Mouse (Mus musculus) heart, embryonic 14.5 days (tissue): ENCODE data around the gene Coro1c. TPM values are rescaled to one million over a fixed set of nuclear protein-coding genes. Genes with fewer than 3 reads are reported as not detected.

Source experiments
- ATAC-seq: fragments of 200-750 bp; cut with Nextera tagmentation; 2 replicates; pipeline ENCODE4 v1.8.0; 2017; ENCODE audit warnings: low read depth, moderate TSS enrichment; ENCODE audit not compliant: insufficient number of reproducible peaks, insufficient read depth, low FRiP score
- H3K27ac ChIP-seq, 2 experiments: fragments of 200-500 bp in 1 of 2; fragments of 300-500 bp in 1 of 2; sonication (generic) in 1 of 2; replicated peaks in 1 of 2; 2 replicates each; pipeline ENCODE4 v1.5.1; 2012 to 2014; ENCODE audit warnings: low read depth in 2 of 2, low read length in 2 of 2, control low read depth in 1 of 2, mild to moderate bottlenecking in 1 of 2, mixed read lengths in 1 of 2; ENCODE audit not compliant: control insufficient read depth in 1 of 2, insufficient read depth in 1 of 2
- H3K27me3 ChIP-seq: fragments of 300-500 bp; sonication (generic); 2 replicates; pipeline ENCODE4 v1.6.1; 2014; ENCODE audit warnings: mild to moderate bottlenecking, low read length, control low read depth; ENCODE audit not compliant: control insufficient read depth, insufficient read depth
- H3K36me3 ChIP-seq: fragments of 300-500 bp; sonication (generic); 2 replicates; pipeline ENCODE4 v1.6.1; 2014; ENCODE audit warnings: mild to moderate bottlenecking, control low read depth, low read length, mixed read lengths; ENCODE audit not compliant: control insufficient read depth, insufficient read depth
- H3K4me1 ChIP-seq, 2 experiments: fragments of 200-500 bp in 1 of 2; fragments of 300-500 bp in 1 of 2; sonication (generic) in 1 of 2; 2 replicates each; pipeline ENCODE4 v1.6.1; 2012 to 2014; ENCODE audit warnings: low read length in 2 of 2, control low read depth in 1 of 2, mixed read lengths in 1 of 2; ENCODE audit not compliant: control insufficient read depth in 2 of 2, insufficient read depth in 2 of 2
- H3K4me2 ChIP-seq: fragments of 300-500 bp; sonication (generic); 2 replicates; pipeline ENCODE4 v1.6.1; 2014; ENCODE audit warnings: mild to moderate bottlenecking, low read length
- H3K4me3 ChIP-seq, 2 experiments: fragments of 200-500 bp in 1 of 2; fragments of 300-500 bp in 1 of 2; sonication (generic) in 1 of 2; 2 replicates each; pipeline ENCODE4 v1.5.1; 2012 to 2014; ENCODE audit warnings: low read length in 2 of 2, mild to moderate bottlenecking in 2 of 2, control low read depth in 1 of 2, low read depth in 1 of 2, moderate library complexity in 1 of 2; ENCODE audit not compliant: control insufficient read depth in 1 of 2, insufficient read depth in 1 of 2
- H3K9ac ChIP-seq: fragments of 300-500 bp; sonication (generic); 2 replicates; pipeline ENCODE4 v1.6.1; 2014; ENCODE audit warnings: mild to moderate bottlenecking, low read length
- H3K9me3 ChIP-seq: fragments of 300-500 bp; sonication (generic); 2 replicates; pipeline ENCODE4 v1.6.1; 2016; ENCODE audit warnings: low read length, control low read depth; ENCODE audit not compliant: control insufficient read depth
- WGBS: fragments of 180-500 bp; shearing (Covaris S2); extraction: QIAGEN DNeasy Blood & Tissue Kit; methylation state at CpG from one replicate; pipeline ENCODE4 v1.1.7; 2014; 5-methylcytosine and 5-hydroxymethylcytosine counted together
- polyA plus RNA-seq: library from polyadenylated mRNA; unstranded; fragments of >200 nt; fragmentation: Nextera tagmentation; extraction: Ambion mirVana; gene quantifications from 2 replicates; pipeline ENCODE4 v1.2.1, GENCODE M21; 2014

Coro1c gene
- 84.9 and 88.2 TPM in 2 replicates for polyA plus RNA-seq

DNA sequence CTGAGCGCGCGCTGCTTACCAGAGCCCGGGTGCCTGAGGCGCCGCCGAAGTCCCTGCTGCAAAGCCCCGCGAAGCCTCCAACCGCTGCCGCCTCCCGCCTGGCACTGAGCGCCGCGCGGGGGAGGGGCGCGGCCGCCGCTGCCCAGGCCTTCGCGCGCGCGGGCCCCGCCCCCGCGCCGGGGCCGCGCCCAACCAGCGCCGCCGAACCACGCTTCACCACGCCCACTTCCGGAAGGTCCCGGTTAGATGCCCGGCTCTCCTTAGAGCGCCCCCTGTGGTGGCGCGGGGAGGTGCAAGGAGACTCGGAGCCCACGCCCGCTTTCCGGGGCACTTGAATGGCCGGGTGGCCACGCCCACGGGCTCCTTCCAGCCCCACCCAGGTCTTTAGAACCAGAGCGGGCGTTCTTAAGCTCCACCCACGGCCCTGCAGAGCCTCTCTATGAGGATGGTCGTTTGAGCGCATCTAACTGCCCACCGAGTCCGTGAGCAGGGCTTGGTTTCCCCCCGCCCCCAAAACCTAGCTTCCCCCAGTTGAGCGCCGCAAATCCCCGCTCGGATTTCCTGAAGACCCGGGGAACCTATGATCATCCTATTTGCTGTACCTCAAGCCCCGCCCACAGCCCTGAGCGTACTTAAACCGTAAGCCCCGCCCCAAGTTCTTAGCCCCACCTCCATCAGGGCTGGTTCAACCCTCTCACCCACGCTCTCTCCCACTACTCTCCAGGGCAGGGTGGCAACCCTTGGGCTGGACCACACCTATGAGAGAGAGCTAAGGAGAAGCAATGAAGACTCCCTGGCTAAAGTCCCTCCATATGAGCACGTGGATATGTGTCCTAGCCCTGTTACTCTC, at the start of gene Coro1c:
Gene Coro1c (minus strand): TSS at position 167 of the 850 bp plus-strand sequence.
- Histone ChIP-seq H3K27ac (peak within 1 kb of the TSS; percentile 91 to 94), H3K4me3 (peak within 1 kb of the TSS; percentile 97 to 98), H3K27me3 (no peaks in the 10 kb centered on the region), H3K4me2 (peak within 1 kb of the TSS; percentile 88), H3K36me3 (no peaks in the 10 kb centered on the region), H3K4me1 (peaks cover 13 to 41% of the 10 kb centered on the region in 2 experiments), H3K9ac (peak within 1 kb of the TSS; percentile 88), H3K9me3 (no peaks in the 10 kb centered on the region)
- WGBS: under 1% methylated on average over 63 of the region's 68 CpGs
- ATAC-seq: peak; percentile 86

DNA sequence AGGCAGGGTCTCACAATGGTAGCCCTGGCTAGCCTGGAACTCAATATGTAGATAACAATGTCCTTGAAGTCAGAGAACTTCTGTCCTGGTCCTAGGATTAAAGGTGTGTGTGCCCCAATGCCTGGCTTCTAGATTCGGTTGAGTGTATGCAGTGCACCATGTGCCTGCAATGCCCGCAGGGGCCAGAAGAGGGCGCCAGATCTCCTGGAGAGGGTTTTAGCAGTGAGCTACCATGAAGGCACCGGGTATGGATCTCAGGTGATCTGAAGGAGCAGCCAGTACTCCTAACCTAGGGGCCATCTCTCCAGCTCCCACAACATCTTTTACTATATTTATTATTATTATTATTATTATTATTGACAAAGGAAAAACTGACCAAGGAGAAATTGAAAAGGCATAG, 48.0 kb upstream of the Coro1c start:
- Histone ChIP-seq H3K27me3 (no peaks in the 10 kb centered on the region), H3K36me3 (peaks cover 53% of the 10 kb centered on the region), H3K9me3 (no peaks in the 10 kb centered on the region), H3K4me3 (no peak overlapping the region), H3K4me1 (peaks cover 14 to 31% of the 10 kb centered on the region in 2 experiments), H3K9ac (no peak overlapping the region), H3K27ac (no peak overlapping the region), H3K4me2 (no peak overlapping the region)
- ATAC-seq: no peak
- 5% methylated on average over 4 of the region's 4 CpGs for WGBS

DNA sequence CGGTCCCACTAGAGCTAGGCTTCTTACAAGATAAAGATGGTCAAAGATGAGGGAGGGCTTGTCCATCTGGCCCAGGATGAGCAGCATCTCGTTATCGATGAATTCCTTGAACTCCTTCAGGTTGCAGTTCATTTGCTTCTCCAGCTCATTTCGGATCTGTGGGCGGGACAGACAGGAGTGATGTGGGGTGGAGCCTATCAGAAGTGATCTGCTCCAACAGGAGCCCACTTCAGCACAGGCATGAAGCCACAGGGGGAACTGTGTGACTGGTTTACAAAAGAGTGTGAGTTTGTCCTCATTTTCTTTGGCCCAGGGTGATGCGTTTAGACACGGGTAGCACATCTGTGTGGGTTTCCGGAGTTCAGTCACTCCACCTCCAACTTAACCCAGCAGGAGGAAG, 47.1 kb upstream of the Coro1c start:
- H3K36me3 ChIP-seq: peaks cover 59% of the 10 kb centered on the region
- H3K9ac ChIP-seq: no peak overlapping the region
- no peak overlapping the region for H3K27ac ChIP-seq
- no peak for ATAC-seq
- no peak overlapping the region for H3K4me2 ChIP-seq
- H3K9me3 ChIP-seq: no peaks in the 10 kb centered on the region
- peaks cover 20 to 36% of the 10 kb centered on the region in 2 experiments for H3K4me1 ChIP-seq
- 81% methylated on average over 8 of the region's 8 CpGs for WGBS
- no peaks in the 10 kb centered on the region for H3K27me3 ChIP-seq
- no peak overlapping the region for H3K4me3 ChIP-seq

DNA sequence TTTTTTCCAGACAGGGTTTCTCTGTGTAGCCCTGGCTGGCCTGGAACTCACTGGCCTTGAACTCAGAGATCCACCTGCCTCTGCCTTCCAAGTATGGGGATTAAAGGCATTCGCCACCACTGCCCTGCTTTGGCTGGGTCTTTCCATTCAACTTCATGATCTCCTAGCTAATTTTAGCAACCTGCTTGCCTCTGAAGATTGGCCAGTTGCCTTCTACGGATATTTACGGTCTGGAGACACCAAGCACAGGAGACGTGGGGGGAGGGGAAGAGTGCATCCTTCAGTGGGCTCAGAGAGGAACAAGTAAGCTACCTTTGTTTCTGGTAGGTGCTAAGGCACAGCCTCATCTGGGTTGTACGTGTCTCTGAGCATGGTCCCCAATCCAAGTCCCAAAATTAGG, 46.7 kb upstream of the Coro1c start:
- Histone ChIP-seq H3K27me3 (no peaks in the 10 kb centered on the region), H3K4me2 (no peak overlapping the region), H3K9ac (no peak overlapping the region), H3K36me3 (peaks cover 62% of the 10 kb centered on the region), H3K9me3 (no peaks in the 10 kb centered on the region), H3K27ac (peak overlapping the region in 1 of 2 experiments; percentile 9; a peak in 1 of 4 replicates), H3K4me3 (no peak overlapping the region), H3K4me1 (peaks cover 22 to 40% of the 10 kb centered on the region in 2 experiments)
- ATAC-seq: no peak
- WGBS: 53% methylated on average over 5 of the region's 5 CpGs

DNA sequence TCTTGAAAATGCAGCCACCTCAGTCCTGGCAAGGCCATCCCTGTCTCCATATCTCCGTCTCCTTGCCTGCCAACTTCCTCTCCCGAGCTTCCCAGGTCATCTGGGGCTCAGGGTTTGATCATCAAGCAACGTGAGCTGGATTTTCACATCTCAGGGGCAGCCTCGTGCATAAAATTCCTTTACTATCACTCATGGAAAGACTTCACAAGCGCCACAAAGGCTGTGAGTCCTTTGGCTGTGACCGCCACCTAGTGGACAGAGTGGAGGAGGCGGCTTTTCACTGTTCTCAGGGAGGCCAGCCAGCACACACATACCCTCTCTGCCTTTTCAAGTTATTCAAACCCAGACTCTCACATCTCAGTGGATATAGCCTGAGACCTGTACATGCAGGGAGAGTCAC, 45.9 kb upstream of the Coro1c start:
- no peak for ATAC-seq
- Histone ChIP-seq H3K9ac (no peak overlapping the region), H3K27me3 (no peaks in the 10 kb centered on the region), H3K36me3 (peaks cover 71% of the 10 kb centered on the region), H3K27ac (peak overlapping the region; percentile 78 to 83), H3K9me3 (no peaks in the 10 kb centered on the region), H3K4me2 (peak overlapping the region; percentile 16; the same call in 1 of the 2 replicates), H3K4me3 (no peak overlapping the region), H3K4me1 (peaks cover 22 to 41% of the 10 kb centered on the region in 2 experiments)
- 1% methylated on average over 7 of the region's 7 CpGs for whole genome bisulfite sequencing

DNA sequence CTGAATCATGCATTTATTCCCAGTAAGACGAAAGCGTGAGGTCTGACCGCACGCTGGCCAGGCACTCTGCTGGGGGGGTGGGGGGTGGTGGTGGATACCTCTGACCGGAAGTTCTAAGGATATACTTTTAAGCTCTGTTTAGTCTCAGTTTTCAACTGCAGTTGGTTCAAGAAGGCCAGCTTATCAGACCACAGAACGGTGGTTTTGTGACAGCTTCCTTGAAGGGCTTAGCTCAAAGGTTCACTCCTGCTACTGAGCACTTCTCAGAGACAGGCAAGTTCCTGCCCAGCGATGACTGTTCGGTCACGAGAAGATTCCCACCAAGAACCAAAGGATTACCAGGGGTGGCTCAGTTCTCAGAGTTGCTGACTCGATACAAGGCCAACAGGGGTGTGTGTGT, 44.0 kb upstream of the Coro1c start:
- H3K36me3 ChIP-seq: peaks cover 75% of the 10 kb centered on the region
- peaks cover 22 to 41% of the 10 kb centered on the region in 2 experiments for H3K4me1 ChIP-seq
- no peak for ATAC-seq
- H3K4me3 ChIP-seq: no peak overlapping the region
- 47% methylated on average over 10 of the region's 10 CpGs for WGBS
- H3K9me3 ChIP-seq: no peaks in the 10 kb centered on the region
- H3K9ac ChIP-seq: peak overlapping the region; percentile 60; the same call in 1 of the 2 replicates
- H3K27ac ChIP-seq: peak overlapping the region; percentile 66 to 79
- no peaks in the 10 kb centered on the region for H3K27me3 ChIP-seq
- no peak overlapping the region for H3K4me2 ChIP-seq

DNA sequence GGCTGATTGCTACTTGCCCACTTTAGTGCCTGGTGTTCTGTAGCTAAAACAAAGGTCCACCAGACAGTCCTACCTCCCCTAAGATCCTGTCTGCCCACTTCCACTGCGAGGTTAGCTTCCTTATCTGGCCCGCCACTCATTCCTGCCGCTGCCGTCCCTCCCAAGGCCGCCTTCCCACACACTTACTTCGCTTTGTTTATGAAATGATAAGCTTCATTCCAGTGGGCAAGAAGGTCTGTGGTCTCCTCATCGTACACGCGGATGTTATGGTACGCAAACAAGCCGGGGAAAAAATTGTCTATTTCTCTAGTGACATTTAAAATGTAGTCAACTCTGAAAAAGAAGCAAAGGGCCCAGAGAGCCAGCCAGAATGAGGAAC, 43.1 kb upstream of the Coro1c start:
- H3K9ac ChIP-seq: peak overlapping the region; percentile 60
- no peak overlapping the region for H3K4me3 ChIP-seq
- peaks cover 22 to 41% of the 10 kb centered on the region in 2 experiments for H3K4me1 ChIP-seq
- peaks cover 74% of the 10 kb centered on the region for H3K36me3 ChIP-seq
- H3K4me2 ChIP-seq: 0 out of 2 replicates have a peak overlapping the region, but pooled peaks have one; percentile 1
- peak; percentile 19; the same call in 1 of the 2 replicates for ATAC-seq
- peak overlapping the region; percentile 72 to 79 for H3K27ac ChIP-seq
- WGBS: 8% methylated on average over 11 of the region's 11 CpGs
- no peaks in the 10 kb centered on the region for H3K9me3 ChIP-seq
- H3K27me3 ChIP-seq: no peaks in the 10 kb centered on the region
